Mouse (Mus musculus): ENCODE results near the gene Ddx28.

The Ddx28 gene

DNA sequence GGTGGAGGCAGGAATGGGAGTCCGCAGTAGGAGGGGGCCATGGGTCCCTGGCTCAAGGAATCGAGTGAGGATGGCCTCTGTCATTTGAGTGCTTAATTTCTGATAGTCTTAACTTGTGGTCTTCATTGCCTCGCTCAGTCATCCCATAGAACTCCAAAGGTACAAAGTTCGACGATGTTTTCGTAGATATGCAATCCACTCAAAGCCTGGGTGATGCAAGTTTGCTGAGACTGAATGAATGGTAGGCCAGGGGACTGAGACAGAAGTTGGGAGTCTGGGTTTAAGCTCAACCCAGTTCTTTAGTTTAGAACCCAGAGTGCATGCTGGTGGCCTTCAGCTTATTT lies at the start of gene Ddx28:
Ddx28 (minus strand) TSS at position 240 of the 344 bp plus-strand sequence.
- under 1% methylated on average over 6 of the region's 6 CpGs for WGBS

DNA sequence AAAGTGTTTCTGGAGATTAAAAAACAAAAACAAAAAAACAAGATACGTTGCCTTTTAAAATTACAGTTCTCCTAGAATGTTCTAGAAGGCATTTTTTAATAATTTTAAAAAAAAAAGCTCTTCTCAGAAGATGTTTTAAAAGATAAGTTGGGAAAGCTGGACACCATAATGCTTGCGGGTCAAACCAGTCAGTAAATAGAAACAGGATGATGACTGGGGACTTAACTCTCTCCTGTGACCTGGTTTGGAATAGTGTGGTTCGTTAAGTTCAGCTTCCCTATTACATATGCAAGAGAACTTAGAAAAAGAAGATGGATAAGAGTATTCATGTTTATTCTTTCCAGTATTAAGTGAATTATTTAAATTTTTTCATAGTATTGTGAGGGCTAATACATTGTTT lies 48.8 kb upstream of the Ddx28 start:
- WGBS = under 1% methylated on average over 3 of the region's 3 CpGs

DNA sequence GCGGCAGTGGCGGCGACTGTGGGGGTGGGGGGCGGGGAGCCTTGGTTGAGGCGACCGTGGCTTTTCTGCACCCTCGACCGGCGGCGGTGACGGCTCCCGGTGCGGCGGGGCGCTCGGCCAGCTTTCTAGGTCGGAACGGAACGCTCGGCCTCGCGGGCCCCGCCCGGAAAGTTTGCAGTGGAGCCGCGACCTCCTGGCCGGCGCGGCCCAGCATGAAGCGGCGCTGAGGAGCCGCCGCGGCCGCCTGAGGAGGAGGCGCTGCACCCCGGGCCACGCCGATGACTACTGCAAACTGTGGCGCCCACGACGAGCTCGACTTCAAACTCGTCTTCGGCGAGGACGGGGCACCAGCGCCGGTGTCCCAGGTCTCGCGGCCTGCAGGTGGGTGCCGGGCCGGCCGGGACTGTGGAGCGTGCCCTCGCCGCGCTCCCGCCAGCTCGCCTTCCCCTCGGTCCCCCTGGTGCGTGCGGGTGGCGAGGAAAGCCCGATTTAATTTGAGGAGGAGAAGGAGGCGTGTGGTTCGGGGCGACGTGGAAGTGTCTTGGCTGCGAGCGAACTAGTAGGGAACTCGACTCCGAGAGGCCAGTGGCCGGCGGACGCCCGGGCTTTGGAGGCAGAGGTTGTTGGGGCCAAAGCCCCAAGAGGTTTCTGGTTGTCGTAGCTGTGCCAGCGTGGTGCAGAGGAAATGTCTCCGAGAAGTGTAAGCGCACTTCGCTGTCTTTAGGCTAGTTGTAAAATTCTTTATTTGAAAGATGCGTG lies 48.1 kb upstream of the Ddx28 start:
- WGBS = under 1% methylated on average over 81 of the region's 83 CpGs

DNA sequence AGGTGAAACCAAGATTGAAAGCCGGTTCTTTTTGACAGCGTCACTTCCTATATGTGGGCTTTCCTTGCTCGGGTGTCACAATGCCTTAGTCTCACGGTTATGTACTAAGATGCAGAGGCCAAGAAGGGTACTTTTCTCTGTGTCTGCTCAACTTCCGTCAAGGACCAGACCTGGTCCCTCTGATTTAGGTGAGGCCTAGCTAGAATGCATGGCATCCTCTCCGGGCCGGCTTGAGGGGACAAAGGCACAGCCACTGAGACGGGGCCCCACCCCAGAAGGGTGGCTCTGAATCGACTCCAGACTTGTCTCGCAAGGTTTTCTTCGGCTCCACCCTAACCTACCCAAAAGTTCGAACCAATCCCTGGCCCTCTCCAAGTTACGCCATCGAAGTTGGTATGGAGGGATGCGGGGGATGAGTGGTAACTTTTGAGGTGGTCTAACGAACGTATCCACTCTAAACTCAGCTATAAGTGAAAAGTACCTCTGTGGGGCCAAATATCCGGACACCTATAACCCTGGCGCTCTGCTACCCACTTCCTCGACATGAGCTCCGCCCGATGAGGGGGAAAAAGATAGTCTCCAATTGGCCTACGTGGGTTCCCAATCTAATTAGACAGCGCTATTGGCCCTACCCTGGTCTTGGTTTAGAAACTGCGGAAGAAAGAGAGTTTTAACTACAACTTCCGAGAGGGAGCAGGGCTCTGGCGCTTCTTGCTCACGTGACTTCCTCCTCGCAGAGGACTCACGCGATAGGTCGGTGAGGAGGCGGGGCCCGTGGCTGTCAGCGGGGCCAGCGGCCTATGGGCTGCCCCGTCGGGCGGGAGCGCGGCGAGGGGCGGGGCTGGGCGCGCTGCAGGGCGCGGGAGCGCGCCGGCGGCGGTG lies 47.3 kb upstream of the Ddx28 start, which contains the start of gene Nfatc3:
Nfatc3 (plus strand) TSS at position 110 of the 882 bp plus-strand sequence.
- 2% methylated on average over 52 of the region's 52 CpGs for WGBS

DNA sequence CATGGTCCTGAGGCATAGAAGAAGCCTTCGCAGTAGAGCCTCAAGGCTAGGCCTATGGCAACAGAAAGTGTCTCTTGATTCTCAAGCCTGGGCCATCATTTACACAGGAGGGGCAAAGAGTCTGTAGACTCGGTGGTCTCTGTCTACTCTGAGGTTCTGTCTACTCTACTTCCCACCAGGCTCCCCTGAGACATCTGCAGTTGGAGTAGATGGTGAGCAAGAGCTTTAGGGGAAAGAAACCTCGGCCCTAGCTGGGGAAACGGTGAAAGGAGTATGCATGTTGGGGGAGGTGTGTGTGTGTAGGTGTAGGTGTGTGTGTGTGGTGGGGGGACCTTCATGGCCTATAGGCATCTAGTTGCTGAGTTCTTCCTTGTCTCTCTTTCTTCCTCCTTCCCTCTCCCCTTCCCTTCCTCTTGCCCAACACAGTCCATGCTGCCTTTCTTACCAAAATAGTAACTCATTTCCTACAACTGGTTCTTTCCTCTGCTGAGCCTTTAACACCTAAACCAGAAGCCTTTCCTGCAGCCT lies 44.8 kb upstream of the Ddx28 start:
- 76% methylated on average over 4 of the region's 4 CpGs for WGBS

DNA sequence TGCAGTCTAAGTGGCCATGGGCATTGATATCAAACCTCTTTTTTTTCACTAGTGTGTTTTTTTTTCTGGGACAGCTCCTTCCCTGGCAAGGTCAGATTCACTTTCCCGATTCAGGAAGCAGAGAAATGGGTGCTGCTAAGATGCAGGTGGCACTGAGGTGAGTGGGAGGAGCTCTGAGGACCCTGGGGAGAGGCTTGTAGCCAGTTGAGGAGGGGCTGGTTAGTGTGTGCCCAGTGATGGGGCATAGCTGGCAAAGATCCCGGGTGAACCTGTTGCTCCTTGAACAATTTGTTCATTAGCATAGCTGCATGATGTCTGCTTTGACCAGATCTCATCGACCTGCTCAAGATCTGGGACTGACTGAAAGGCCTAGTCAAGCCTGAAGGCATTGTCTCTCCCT lies 43.4 kb upstream of the Ddx28 start:
- WGBS = 50% methylated on average over 3 of the region's 3 CpGs

DNA sequence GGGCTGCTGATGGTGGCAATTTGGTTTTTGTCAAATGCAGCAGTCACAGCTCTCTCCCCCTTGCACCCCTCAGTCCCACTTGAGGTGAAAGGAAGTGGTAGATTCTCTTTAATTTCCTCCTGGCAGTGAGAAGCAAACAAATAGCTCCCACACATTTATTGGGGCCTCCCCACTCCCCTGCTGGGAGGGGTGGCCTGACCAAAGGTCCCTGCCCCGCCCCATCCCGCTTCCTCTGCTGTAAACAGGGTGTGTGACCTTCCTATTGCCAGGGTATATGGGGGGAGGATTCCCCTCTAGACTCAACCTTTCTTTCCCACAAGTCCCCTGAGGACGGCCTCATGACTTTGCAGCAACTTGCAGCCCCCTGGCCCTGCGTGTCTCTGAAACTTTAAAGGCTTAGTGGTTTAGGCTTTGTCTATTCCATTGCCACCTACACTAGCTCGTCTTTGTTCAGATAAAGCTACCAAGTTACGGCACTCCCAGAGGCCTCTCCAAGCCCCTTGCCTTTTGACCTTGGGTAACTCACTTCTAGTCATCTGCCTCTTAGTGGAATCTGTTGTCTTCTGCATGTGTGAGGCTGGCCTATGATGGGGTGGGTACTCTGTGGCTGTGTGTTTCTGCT lies 42.6 kb upstream of the Ddx28 start:
- WGBS = 82% methylated on average over 6 of the region's 6 CpGs

DNA sequence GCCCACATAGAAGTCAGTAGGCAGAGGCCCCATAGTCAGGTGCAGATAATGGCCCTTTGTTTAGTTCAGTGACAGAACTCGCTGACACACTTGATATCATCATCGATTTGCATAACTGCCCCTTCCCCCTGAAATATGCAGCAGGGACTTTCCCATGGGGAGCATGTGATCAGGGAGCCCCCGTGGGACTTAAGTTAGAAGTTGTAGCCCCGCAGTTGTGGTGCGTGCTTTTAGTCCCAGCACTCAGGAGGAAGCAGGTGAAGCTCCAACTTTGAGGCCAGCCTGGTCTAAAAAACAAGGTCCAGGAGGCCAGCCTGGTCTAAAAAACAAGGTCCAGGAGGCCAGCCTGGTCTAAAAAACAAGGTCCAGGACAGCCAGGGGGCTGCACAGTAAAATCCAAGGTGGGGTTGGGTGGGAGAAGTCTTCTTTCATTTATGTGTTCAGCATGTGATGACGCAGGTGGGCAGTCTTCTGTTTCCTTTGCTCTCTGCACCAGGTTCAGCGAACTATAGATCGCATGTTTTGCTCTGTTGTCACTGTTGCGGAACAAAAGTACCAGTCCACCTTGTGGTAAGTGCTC lies 40.9 kb upstream of the Ddx28 start:
- WGBS = 90% methylated on average over 9 of the region's 9 CpGs

DNA sequence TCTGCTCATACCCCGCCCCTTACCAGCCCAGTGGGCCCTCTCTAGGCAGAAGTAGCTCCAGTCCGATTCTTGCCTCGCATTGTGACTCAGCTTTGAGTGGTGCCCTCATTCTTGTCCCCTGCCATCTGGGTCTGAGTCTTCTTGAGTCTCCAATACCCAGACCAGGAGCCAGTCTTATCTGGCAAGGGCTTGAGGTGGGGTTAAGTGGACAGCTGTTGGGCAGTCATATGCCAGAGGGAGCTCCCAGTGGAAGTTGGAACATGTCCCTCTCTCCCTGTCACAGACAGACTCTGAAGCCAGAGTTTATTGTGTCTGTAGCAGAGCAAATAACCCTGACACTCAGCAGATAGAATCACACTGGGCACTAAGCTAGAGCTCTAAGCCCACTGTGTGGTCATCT lies 39.4 kb upstream of the Ddx28 start:
- WGBS = 90% methylated on average over 3 of the region's 3 CpGs

DNA sequence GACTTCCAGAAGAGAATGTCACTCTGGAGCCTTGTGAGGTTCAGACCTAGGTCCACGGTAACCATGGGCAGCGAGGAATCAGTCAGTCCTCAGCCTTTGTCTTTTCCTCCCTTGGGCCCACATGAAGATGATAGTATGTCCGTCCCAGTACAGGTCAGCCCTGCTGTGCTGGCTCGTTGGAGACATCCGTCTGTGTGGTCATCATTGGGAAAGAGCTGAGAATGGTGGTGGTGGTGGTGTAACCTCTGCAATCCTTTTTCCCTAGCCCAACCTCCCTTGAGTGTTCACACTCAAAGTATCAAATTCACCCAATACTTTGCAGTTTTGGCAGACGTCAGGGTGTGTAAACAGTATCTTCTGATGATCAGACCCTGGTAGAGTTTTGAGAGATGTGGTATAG lies 38.2 kb upstream of the Ddx28 start:
- 94% methylated on average over 6 of the region's 6 CpGs for WGBS

DNA sequence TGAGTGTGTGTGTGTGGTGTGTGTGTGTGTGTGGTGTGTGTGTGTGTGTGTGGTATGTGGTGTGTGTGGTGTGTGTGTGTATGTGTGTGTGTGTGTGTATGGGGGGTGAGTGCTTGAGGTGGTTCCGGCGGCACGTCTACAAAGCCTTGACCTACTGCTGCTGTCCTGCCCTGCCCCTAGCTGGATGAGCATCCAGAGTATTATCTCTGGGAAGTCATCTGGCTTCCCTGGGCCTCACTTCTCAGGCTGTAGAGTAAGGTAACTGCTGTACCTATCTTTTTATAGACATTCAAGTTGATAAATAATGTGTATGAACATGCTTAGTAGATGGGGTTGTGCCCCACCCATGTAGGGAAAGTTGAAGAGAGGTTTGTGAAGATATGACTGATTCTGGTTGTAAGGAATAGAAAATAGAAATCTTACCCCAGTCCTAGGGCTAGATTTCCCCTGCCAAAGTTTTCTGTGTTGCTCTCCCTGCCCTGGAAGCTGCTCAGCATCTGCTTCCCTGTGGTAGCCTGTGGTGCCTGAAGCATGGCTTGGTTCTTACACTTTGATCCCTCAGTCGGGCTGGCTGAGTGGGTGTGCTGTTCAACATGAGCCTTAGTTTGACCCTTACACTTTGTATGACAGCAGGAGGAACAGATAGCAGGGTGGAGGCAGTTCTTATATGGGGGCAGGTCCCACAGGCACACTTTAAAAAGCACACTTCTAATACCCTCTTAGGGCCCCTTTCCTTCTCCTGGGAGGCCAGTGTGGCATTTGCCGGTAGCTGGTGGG lies 36.4 kb upstream of the Ddx28 start:
- WGBS = 80% methylated on average over 5 of the region's 5 CpGs

DNA sequence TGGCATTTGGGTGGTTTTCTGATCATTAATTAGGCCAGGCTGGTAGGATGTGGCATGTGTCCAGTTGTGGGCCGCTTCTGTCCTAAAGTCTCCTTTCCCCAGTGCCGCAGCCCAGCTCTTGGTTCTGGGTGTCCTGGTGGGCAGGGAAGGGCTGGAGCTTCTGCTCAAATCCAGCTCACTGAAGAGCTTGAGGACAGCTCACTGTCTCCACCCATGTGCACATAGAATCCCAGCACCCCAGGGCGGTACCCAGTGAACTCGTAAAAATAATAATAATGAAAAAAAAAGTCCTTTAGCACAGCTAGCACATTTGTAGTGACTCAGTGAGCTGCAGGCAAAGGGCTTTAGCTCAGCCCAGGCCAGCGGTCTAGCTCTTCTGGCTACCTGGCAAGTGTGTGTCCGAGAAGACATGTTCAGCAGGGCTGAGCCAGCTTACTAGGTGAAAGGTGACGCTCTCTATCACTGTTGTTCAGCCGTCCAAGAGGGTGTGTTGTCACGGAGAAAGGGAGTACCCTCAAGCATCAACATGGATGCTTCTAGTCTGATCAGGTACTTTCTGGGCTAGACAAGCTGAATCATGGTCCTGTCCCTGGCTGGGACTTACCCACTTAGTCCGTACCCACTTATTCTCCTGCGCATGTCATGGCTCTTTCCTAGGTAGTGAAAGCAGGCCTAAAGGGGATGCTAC lies 35.3 kb upstream of the Ddx28 start:
- 91% methylated on average over 11 of the region's 11 CpGs for WGBS

DNA sequence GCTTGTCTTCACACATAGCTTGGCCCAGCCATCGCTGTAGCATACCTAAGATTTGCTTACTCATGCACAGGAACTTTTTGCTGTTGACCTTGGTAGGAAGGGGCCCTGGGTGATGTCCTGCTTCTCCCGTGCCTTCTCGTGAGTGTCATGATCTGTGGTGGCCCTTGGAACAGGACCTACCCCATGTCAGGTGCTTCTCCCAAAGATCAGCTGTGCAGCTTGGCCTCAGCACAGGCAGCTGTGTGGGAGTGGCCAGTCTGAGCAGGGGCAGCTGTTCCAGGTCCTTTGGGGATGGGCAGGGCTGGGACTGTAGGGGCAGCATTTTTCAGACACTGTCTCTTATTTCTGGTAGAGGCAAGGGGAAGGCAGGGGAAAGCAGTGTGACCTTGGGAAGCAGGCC lies 32.5 kb upstream of the Ddx28 start:
- WGBS = 78% methylated on average over 3 of the region's 3 CpGs

DNA sequence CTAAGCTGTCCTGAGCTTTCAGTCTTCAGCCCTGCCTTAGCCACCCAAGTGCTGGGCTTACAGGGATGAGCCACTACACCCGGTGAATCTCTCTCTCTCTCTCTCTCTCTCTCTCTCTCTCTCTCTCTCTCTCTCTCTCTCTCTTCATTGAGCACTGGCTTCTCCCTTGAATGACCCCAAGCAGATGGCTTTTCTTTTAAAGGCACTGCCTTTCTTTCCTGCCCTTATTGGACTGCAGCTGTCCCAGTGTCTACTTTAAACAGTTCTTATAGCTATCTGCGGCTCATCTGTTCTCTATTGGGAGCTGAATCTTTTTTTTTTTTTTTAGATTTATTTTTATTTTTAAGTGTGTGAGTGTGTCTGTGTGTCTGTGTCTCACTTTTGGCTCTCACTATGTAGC lies 31.4 kb upstream of the Ddx28 start:
- 79% methylated on average over 2 of the region's 2 CpGs for WGBS

DNA sequence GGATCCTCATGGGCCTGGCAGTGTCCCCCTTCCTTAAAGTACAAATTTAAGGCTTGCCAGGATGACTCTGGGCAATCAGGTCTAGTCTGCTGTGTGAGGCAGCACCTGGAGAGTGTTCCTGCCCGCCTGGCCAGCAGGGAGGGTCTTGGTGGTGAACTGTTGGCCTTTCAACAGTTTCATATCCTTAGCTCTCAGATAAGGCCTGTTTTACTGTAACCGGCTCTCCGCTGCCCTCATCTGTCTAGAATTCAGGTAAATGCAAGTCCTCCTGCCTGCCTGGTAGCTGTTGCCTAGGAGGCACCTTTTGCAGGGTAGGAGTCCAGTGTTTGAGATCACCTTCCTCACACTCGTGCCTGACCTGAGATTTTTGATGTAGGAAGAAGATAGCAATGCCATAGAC lies 28.5 kb upstream of the Ddx28 start:
- 88% methylated on average over 4 of the region's 4 CpGs for WGBS

DNA sequence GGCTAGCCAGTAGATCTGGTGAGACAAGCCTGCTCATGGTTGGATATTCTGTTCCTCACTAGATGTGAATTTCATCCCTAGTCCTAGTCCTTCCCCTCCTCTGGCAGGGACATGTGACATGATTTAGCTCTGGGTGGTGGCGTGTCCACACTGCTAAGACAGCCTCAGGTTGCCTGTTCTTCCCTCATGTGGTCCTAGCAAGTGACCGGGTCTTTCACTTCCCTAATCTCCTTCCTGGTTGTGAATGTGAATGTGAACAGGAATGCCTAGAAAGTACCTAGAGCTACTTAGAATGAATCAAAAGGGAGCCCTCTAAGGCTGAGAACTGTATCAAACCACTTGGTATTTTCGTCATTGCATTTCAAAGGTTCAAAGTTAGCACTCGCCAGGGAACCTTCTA lies 27.9 kb upstream of the Ddx28 start:
- WGBS = 88% methylated on average over 4 of the region's 4 CpGs

DNA sequence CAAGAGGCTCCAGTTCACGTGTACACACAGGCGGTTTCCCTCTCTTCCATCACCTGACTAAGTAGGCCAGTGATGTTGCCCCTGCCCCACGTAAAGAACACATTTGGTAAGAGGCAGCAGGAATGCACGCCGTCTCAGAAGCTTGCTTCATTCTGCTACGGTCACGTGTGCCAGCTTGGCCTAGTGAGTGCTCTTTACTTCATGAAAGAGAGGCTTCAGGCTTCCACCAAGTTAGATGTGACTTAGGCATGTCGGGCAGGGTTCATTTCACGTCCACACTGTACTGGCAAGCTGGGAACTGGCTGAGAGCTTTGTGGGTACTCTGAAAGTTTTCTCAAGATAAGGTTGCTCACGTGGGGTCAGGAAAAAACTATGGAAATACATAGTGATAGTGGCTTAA lies 27.0 kb upstream of the Ddx28 start:
- WGBS = 94% methylated on average over 10 of the region's 10 CpGs

DNA sequence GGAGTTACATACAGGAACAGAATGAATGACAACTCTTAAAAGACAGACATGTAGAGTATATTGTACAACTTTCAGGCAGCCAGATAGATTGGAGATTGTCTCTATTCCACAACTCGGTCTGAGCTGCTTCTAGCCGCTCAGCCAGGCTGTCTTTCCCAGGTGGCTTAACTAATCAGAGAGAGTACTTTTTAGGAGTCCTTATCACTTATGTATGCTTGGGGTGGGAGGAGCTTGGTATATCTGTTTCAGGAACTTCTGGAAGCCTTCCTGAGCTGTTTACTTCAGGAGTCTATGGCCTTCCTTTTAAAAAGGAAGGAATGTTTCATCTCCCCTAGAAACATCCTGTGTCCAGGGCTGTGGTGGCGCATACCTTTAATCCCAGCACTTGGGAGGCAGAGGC lies 6.4 kb upstream of the Ddx28 start:
- WGBS = 91% methylated on average over 3 of the region's 3 CpGs

DNA sequence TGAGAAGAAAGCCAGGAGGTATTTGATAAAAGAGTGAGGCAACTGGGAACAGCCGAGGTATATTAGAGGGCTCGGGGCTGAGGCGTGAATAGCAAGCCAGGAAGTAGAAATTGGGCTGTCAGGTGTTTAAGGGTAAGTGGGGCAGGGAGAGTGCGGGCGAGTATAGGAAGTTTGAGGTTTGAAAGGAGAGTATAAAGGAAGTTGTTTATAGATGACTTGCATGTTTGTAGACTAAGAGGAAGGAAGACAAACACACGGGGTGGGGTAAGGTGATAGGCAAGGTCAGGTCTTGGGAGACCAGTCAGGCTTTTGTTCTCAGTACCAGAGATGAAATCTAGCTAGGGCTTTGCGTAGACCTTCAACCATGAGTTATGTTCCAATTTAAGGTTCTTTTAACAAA lies 5.4 kb upstream of the Ddx28 start:
- 88% methylated on average over 7 of the region's 7 CpGs for WGBS

DNA sequence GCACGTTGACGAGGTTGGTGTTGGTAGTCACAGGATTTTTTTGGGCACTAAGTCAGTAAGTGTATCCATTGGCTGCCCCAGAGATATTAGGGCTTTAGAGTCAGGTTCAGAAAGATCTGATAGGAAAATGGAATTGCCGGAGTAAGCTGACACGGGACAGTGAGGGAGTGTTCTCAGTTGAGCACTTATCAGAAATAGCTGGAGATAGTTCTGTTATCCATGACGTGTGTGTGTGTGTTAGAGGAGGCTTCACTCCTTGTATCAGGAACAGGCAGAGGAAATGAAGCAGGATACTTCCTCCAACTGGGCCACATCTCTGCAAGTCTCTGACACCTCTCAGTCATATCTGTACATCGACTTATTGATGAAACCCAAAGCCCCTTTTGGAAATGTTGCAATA lies 4.6 kb upstream of the Ddx28 start:
- WGBS = 91% methylated on average over 6 of the region's 6 CpGs

DNA sequence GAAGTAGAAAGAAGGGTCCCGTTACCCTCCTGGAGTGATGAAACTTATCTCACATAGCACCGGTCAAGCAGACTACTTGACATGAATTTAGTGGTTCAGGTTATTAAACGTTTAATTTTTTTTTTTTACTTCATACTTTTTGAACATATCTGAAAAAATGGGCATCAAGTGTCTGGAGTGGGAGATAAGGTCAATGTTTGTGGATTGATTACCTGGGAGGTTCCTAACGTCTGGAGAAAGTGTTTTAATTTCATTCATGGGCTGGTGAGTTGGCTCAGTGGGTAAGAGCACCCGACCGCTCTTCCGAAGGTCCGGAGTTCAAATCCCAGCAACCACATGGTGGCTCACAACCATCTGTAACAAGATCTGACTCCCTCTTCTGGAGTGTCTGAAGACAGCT lies 521 bp upstream of the Ddx28 start:
- WGBS = 84% methylated on average over 8 of the region's 8 CpGs

All from cerebral cortex, adult 2 months (tissue).